Mouse (Mus musculus): ENCODE results near the gene Klk1b1. TPM values are rescaled to one million over a fixed set of nuclear protein-coding genes. Genes with fewer than 3 reads are reported as not detected.

Klk1b1 gene
- polyA plus RNA-seq, 1 experiment from 2014 or later: not detected

Other genes starting within 250 kb of the Klk1b1 start
- not detected in 2 replicates for gene Klk12, start 197.9 kb upstream of the Klk1b1 start, polyA plus RNA-seq (2014; fragmentation: Nextera tagmentation; extraction: Ambion mirVana)
- not detected in 2 replicates for gene Klk11, start 192.1 kb upstream of the Klk1b1 start, polyA plus RNA-seq (2014; fragmentation: Nextera tagmentation; extraction: Ambion mirVana)
- 0.17 and 0.20 TPM in 2 replicates for gene Klk10, start 185.7 kb upstream of the Klk1b1 start, polyA plus RNA-seq (2014; fragmentation: Nextera tagmentation; extraction: Ambion mirVana)
- gene Klk9, start 174.9 kb upstream of the Klk1b1 start, polyA plus RNA-seq (2014; fragmentation: Nextera tagmentation; extraction: Ambion mirVana): not detected in 2 replicates
- 9.1 and 12.1 TPM in 2 replicates for gene Klk8, start 169.2 kb upstream of the Klk1b1 start, polyA plus RNA-seq (2014; fragmentation: Nextera tagmentation; extraction: Ambion mirVana)
- not detected in 2 replicates for gene Klk7, start 155.5 kb upstream of the Klk1b1 start, polyA plus RNA-seq (2014; fragmentation: Nextera tagmentation; extraction: Ambion mirVana)
- gene Klk6, start 142.3 kb upstream of the Klk1b1 start, polyA plus RNA-seq (2014; fragmentation: Nextera tagmentation; extraction: Ambion mirVana): not detected in 2 replicates
- gene Klk5, start 124.8 kb upstream of the Klk1b1 start, polyA plus RNA-seq (2014; fragmentation: Nextera tagmentation; extraction: Ambion mirVana): 0.31 and 0.51 TPM in 2 replicates
- gene Klk4, start 85.6 kb upstream of the Klk1b1 start, polyA plus RNA-seq (2014; fragmentation: Nextera tagmentation; extraction: Ambion mirVana): not detected in 2 replicates
- gene Klk15, start 33.0 kb upstream of the Klk1b1 start, polyA plus RNA-seq (2014; fragmentation: Nextera tagmentation; extraction: Ambion mirVana): not detected in 2 replicates
- gene Klk1b8, start 16.1 kb upstream of the Klk1b1 start, polyA plus RNA-seq (2014; fragmentation: Nextera tagmentation; extraction: Ambion mirVana): not detected in 2 replicates
- not detected in 2 replicates for gene Klk1b9, start 9.3 kb downstream of the Klk1b1 start, polyA plus RNA-seq (2014; fragmentation: Nextera tagmentation; extraction: Ambion mirVana)
- not detected in 2 replicates for gene Klk1b11, start 29.1 kb downstream of the Klk1b1 start, polyA plus RNA-seq (2014; fragmentation: Nextera tagmentation; extraction: Ambion mirVana)
- not detected in 2 replicates for gene Klk1b26, start 45.4 kb downstream of the Klk1b1 start, polyA plus RNA-seq (2014; fragmentation: Nextera tagmentation; extraction: Ambion mirVana)
- gene Klk1b27, start 85.5 kb downstream of the Klk1b1 start, polyA plus RNA-seq (2014; fragmentation: Nextera tagmentation; extraction: Ambion mirVana): not detected in 2 replicates
- gene Klk1b21, start 135.6 kb downstream of the Klk1b1 start, polyA plus RNA-seq (2014; fragmentation: Nextera tagmentation; extraction: Ambion mirVana): not detected in 2 replicates
- gene Klk1b22, start 145.9 kb downstream of the Klk1b1 start, polyA plus RNA-seq (2014; fragmentation: Nextera tagmentation; extraction: Ambion mirVana): not detected in 2 replicates
- gene Klk1b16, start 170.0 kb downstream of the Klk1b1 start, polyA plus RNA-seq (2014; fragmentation: Nextera tagmentation; extraction: Ambion mirVana): not detected in 2 replicates
- gene Klk1b24, start 221.5 kb downstream of the Klk1b1 start, polyA plus RNA-seq (2014; fragmentation: Nextera tagmentation; extraction: Ambion mirVana): not detected in 2 replicates
- not detected in 2 replicates for gene Klk1b3, start 231.4 kb downstream of the Klk1b1 start, polyA plus RNA-seq (2014; fragmentation: Nextera tagmentation; extraction: Ambion mirVana)
- gene Klk1b4, start 240.7 kb downstream of the Klk1b1 start, polyA plus RNA-seq (2014; fragmentation: Nextera tagmentation; extraction: Ambion mirVana): not detected in 2 replicates
- gene Klk1b5, start 249.2 kb downstream of the Klk1b1 start, polyA plus RNA-seq (2014; fragmentation: Nextera tagmentation; extraction: Ambion mirVana): not detected in 2 replicates

Data from forebrain, embryonic 11.5 days (tissue).